Mouse (Mus musculus) stomach, postnatal 0 days (tissue): ENCODE results near the gene Mrpl39. TPM values are rescaled to one million over a fixed set of nuclear protein-coding genes. Genes with fewer than 3 reads are reported as not detected.
A peak's percentile ranks its signal among the peaks of the same experiment; 100 is the strongest.

Experiments used
- ATAC-seq: fragments of 200-750 bp; cut with Nextera tagmentation; 2 replicates; pipeline ENCODE4 v1.8.0; 2017; ENCODE audit not compliant: low FRiP score, low TSS enrichment
- DNase-seq: peaks from one replicate; pipeline ENCODE4 v3.0.0-alpha.2; 2016; ENCODE audit warnings: low spot score
- H3K27ac ChIP-seq: fragments of 300-500 bp; sonication (generic); replicated peaks from 2 replicates; pipeline ENCODE4 v1.5.1; 2014; ENCODE audit warnings: mild to moderate bottlenecking, control low read depth
- H3K27me3 ChIP-seq: fragments of 300-500 bp; sonication (generic); 2 replicates; pipeline ENCODE4 v1.6.1; 2014; ENCODE audit warnings: low read length; ENCODE audit not compliant: control insufficient read depth, insufficient read depth
- H3K36me3 ChIP-seq: fragments of 300-500 bp; sonication (generic); 2 replicates; pipeline ENCODE4 v1.6.1; 2014; ENCODE audit warnings: low read length, mixed read lengths; ENCODE audit not compliant: control insufficient read depth, insufficient read depth
- H3K4me1 ChIP-seq: fragments of 300-500 bp; sonication (generic); replicated peaks from 2 replicates; pipeline ENCODE4 v1.6.1; 2014; ENCODE audit warnings: antibody characterized with exemption; ENCODE audit not compliant: control insufficient read depth, insufficient read depth
- H3K4me2 ChIP-seq: fragments of 300-500 bp; sonication (generic); replicated peaks from 2 replicates; pipeline ENCODE4 v1.6.1; 2014; ENCODE audit warnings: low read depth, mild to moderate bottlenecking, control low read depth, moderate library complexity
- H3K4me3 ChIP-seq: fragments of 300-500 bp; sonication (generic); 2 replicates; pipeline ENCODE4 v1.5.1; 2014; ENCODE audit warnings: low read depth, low read length, control low read depth
- H3K9ac ChIP-seq: fragments of 300-500 bp; sonication (generic); 2 replicates; pipeline ENCODE4 v1.6.1; 2014; ENCODE audit warnings: mild to moderate bottlenecking, low read length, control low read depth, mixed read lengths
- H3K9me3 ChIP-seq: fragments of 300-500 bp; sonication (generic); 2 replicates; pipeline ENCODE4 v1.6.1; 2016; ENCODE audit warnings: low read length; ENCODE audit not compliant: control insufficient read depth
- CTCF ChIP-seq: IDR thresholded peaks from 2 replicates; pipeline ENCODE4 v1.5.1; 2016; ENCODE audit warnings: antibody characterized with exemption, low read depth, mild to moderate bottlenecking, moderate library complexity
- EP300 ChIP-seq: optimal IDR thresholded peaks from 2 replicates; pipeline ENCODE3; 2016; ENCODE audit warnings: antibody characterized with exemption
- WGBS: fragments of 180-500 bp; shearing (Covaris S2); extraction: QIAGEN DNeasy Blood & Tissue Kit; methylation state at CpG from one replicate; pipeline ENCODE4 v1.1.7; 2014; 5-methylcytosine and 5-hydroxymethylcytosine counted together
- polyA plus RNA-seq: library from polyadenylated mRNA; unstranded; fragments of >200 nt; fragmentation: Nextera tagmentation; extraction: Ambion mirVana; gene quantifications from 2 replicates; pipeline ENCODE4 v1.2.1, GENCODE M21; 2015

The Mrpl39 gene
- polyA plus RNA-seq, 1 experiment from 2014 or later = 31.2 TPM

DNA sequence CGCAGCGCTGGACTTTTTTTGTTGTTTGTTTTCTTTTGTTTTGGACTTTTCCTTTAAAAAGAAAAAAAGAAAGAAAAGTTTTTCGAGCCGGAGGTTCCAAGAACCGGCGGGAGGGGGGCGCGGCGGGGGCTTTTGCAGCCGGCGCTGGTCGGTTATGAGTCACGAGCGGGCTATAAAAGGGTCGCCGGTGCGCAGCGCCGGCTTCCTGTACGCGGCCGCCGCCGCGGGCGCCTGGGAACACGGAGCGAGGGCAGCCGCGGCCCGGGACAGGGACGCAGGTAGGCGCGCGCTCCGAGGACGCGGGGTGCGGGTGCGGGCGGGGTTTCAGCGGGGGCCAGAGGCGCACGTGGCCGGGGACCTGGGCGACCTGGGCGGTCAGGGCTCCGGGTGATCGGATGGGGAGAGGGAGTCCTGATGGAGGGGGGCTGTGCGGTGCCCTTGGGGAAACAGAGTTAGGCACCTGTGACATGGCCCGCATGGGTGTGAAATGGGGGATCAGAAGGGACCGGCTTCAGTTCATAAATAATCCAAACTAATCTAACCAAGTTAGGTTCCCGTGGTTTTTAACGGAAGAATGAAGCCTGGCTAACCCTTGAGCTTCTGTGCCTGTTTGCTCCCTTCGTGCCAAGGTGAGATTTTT lies 32.3 kb downstream of the Mrpl39 start:
- Histone ChIP-seq H3K9ac (peak overlapping the region; percentile 64), H3K27me3 (no peaks in the 10 kb centered on the region), H3K4me2 (peak overlapping the region; percentile 98), H3K9me3 (no peaks in the 10 kb centered on the region), H3K36me3 (no peaks in the 10 kb centered on the region), H3K27ac (no peak overlapping the region), H3K4me1 (no peaks in the 10 kb centered on the region), H3K4me3 (peak overlapping the region; percentile 64)
- no peak for TF ChIP-seq EP300
- no peak for TF ChIP-seq CTCF
- ATAC-seq = peak; percentile 89
- 2% methylated on average over 35 of the region's 55 CpGs for WGBS
- peak; percentile 68 for DNase-seq

- TF ChIP-seq CTCF = no peak
- no peak for TF ChIP-seq EP300
These were observed 33.1 kb downstream of the Mrpl39 start for GRCm38 (mm10) chr16:84702230-84703128.

DNA sequence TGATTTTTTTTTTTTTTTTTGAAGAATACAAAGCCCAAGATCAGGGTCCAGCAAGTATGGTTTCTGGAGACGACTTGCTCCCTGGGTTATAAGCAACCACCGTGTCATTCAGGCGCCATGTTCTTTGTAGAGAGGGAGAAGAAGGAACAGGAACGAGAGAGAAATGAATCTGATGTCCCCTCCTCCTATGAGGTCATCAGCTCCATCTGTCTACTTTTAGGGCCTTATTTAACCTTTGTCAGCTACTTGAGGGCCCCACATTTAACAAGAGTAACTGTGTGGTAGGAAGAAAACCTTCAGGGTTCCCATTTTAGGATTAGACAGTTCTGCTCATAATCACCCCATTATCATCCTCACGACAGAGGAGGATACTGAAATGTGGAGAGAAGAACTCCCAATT lies 34.5 kb downstream of the Mrpl39 start:
- Histone ChIP-seq H3K9ac (no peak overlapping the region), H3K27me3 (no peaks in the 10 kb centered on the region), H3K9me3 (no peaks in the 10 kb centered on the region), H3K4me1 (no peaks in the 10 kb centered on the region), H3K4me2 (no peak overlapping the region), H3K27ac (no peak overlapping the region), H3K4me3 (no peak overlapping the region), H3K36me3 (no peaks in the 10 kb centered on the region)
- ATAC-seq (no peak), DNase-seq (no peak)
- 84% methylated on average over 5 of the region's 5 CpGs for WGBS
- no peak for TF ChIP-seq CTCF
- no peak for TF ChIP-seq EP300

More at GRCm38 (mm10) chr16:84702230-84703128, 33.1 kb downstream of the Mrpl39 start:
- Histone ChIP-seq H3K4me1 (no peaks in the 10 kb centered on the region), H3K9ac (peak overlapping the region; percentile 64), H3K27me3 (no peaks in the 10 kb centered on the region), H3K36me3 (no peaks in the 10 kb centered on the region), H3K27ac (no peak overlapping the region), H3K4me2 (peak overlapping the region; percentile 98), H3K4me3 (peak overlapping the region; percentile 64), H3K9me3 (no peaks in the 10 kb centered on the region)
- ATAC-seq (peak; percentile 60), DNase-seq (peak; percentile 54)
- WGBS = 14% methylated on average over 39 of the region's 39 CpGs

DNA sequence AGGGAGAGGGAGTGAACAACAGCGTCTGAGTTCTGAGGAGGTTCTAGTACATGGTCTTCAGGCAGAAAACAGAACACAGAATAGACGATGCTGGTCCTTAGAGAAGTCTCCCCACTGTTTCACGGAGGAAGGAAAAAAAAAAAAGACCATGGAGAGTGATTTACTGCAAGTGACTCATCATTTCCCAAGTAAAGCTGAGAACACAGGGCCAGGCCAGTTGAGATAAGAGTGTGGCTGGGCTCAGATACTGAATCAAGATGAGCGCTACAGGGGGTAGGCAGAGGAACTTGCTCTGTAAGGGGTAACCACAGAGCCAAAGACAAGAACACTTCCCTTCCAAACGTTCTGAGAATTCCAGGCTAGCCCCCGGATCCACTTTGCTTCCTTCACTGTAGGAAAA lies 36.8 kb downstream of the Mrpl39 start:
- no peak overlapping the region for H3K9ac ChIP-seq
- H3K4me3 ChIP-seq = no peak overlapping the region
- no peak overlapping the region for H3K27ac ChIP-seq
- no peak overlapping the region for H3K4me2 ChIP-seq
- ATAC-seq (no peak), DNase-seq (no peak)
- WGBS = 53% methylated on average over 6 of the region's 6 CpGs
- H3K27me3 ChIP-seq = no peaks in the 10 kb centered on the region
- no peaks in the 10 kb centered on the region for H3K9me3 ChIP-seq
- TF ChIP-seq CTCF = no peak
- TF ChIP-seq EP300 = no peak
- H3K36me3 ChIP-seq = no peaks in the 10 kb centered on the region
- no peaks in the 10 kb centered on the region for H3K4me1 ChIP-seq

- Histone ChIP-seq H3K9ac (no peak overlapping the region), H3K36me3 (no peaks in the 10 kb centered on the region), H3K4me2 (no peak overlapping the region), H3K4me1 (no peaks in the 10 kb centered on the region), H3K27me3 (no peaks in the 10 kb centered on the region), H3K4me3 (no peak overlapping the region), H3K27ac (no peak overlapping the region), H3K9me3 (no peaks in the 10 kb centered on the region)
- no peak for TF ChIP-seq CTCF
- TF ChIP-seq EP300 = no peak
- DNase-seq (no peak), ATAC-seq (peak; percentile 45)
- 80% methylated on average over 11 of the region's 11 CpGs for WGBS
These were observed 39.4 kb downstream of the Mrpl39 start for GRCm38 (mm10) chr16:84696178-84696577.

DNA sequence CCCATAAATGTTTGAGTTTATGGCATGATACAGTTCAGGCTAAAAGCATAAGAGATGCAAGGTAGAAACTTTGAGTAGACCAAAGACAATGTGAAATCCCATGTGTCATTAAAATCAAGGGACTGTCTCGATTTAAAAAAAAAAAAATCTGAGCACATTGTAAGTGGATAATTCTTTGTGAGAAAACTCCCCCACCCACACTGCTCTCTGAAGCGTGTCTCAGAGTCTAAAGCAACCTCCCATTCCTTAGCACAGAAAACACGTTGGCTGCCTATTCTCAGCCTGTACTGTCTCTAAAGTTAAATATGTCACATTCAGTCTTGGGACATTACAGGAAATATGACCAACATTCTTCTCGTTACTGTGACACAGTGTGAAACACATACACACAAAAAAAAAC lies 53.6 kb downstream of the Mrpl39 start:
- DNase-seq (no peak), ATAC-seq (no peak)
- Histone ChIP-seq H3K27ac (no peak overlapping the region), H3K4me2 (no peak overlapping the region), H3K27me3 (no peaks in the 10 kb centered on the region), H3K4me1 (no peaks in the 10 kb centered on the region), H3K9me3 (no peaks in the 10 kb centered on the region), H3K36me3 (no peaks in the 10 kb centered on the region), H3K4me3 (no peak overlapping the region), H3K9ac (no peak overlapping the region)
- WGBS = 66% methylated on average over 4 of the region's 4 CpGs
- TF ChIP-seq EP300 (no peak), CTCF (no peak)
